Mouse (Mus musculus) embryo, embryonic 9.5 days (tissue): ENCODE measurements around the gene A830005F24Rik.
A peak's percentile ranks its signal among the peaks of the same experiment; 100 is the strongest.

Experiments
- DNase-seq: peaks from one replicate; pipeline ENCODE4 v3.0.0-alpha.2; 2017; ENCODE audit errors: extremely low spot score

The A830005F24Rik gene

DNA sequence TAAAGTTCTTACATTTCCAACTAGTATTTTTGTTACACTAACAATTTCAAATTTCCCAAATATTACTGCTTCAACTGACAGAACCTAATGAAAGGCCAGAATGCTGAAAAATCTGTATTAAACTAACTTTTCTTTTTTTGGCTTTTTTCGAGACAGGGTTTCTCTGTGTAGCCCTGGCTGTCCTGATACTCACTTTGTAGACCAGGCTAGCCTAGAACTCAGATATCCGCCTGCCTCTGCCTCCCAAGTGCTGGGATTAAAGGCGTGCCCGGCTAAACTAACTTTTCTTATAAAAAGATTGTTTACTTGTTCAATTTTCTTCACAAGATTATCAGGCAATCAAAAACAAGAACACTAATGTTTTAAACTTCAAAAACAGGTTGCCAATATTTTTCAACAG, 31.5 kb downstream of the A830005F24Rik start:
- no peak for DNase-seq

GRCm38 (mm10) chr13:48545476-48546281, 32.3 kb downstream of the A830005F24Rik start:
- peak; percentile 98 for DNase-seq

DNA sequence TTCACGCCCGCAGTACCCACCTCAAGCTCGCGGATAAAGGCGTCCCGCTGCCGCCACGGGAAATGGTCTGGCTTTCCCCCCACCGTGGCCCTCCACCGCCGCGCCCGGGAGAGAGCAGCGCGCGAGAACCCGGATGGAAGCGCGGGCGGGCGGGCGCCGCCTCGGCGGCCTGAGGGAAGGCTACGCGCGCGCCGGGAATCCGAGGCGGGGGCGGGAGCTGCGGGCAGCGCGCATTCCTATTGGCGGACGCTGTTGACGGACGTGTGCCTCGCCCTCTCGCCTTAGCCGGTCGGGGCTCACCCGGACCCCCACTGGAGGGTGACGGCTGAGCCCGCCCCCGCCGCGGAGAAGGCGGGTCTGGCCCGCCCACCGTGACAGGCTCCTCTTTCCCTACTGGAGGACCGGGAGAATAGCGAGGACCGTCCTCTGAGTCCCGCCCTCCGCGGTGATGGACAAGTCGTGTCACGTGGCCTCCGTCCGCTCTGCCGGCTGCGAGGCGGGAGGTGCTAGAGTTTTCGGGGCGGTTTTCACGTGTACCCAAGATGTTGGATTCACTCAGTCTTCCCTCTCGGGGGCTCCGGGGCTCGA, 33.1 kb downstream of the A830005F24Rik start:
- peak; percentile 99 for DNase-seq

GRCm38 (mm10) chr13:48547623-48548022, 34.3 kb downstream of the A830005F24Rik start:
- DNase-seq = no peak

DNA sequence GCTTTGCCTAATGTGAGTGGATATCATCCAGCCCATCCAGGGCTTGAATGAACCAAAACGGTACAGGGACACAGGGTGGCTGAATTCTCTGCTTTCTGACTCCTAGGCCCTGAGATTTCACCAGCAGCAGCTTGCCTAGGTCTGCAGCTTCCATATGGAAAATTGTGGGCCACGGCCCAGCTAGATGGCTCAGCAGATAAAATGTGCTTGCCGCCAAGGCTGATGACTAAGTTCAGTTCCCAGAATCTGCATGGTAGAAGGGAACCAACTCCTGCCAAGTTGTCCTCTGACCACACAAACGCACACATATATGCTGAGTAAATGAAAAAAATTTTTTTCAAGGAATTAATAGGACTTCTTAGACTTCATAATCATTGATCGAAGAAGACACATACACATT, 34.9 kb downstream of the A830005F24Rik start:
- DNase-seq = no peak

- no peak for DNase-seq
These were observed 39.1 kb downstream of the A830005F24Rik start for GRCm38 (mm10) chr13:48552181-48553090.

- DNase-seq = no peak
These were observed 40.1 kb downstream of the A830005F24Rik start for GRCm38 (mm10) chr13:48553511-48553910.

- DNase-seq = no peak
These were observed 41.2 kb downstream of the A830005F24Rik start for GRCm38 (mm10) chr13:48554552-48554951.

DNA sequence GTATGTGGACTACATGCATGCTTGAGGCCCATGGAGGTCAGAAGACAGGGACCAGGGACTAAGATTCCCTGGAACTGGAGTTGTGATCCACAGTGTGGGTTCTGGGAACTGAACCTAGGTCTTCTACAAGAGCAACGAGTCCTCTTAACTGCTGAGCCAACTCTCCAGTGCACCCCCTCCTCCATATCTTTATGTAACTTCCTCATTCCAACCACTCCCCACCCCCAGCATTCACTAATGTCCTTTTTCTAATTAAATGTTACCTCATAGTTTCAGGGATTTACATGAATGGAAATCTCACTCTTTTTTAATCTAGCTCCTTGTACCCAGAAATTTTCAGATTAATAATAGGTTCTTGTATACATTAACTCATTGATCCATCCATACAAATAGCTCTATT, 42.6 kb downstream of the A830005F24Rik start:
- DNase-seq = no peak

DNA sequence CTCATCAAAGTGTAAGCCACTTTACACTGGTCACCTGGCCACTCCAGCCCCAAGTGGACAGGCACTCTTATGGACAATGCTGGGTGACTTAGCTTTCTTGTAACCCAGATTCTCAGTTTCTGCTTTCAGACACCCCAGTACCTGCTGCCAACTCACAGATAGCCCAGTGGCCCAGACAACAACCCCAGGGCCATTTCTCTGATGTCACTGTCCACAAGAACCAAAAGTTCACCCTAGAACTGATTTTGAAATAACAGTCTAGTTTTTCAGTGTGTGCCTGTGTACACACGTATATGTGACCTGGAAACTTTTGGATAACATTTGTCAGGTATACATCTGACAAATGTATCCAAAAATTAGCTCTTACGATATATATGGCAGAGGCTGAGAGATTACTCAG, 48.1 kb downstream of the A830005F24Rik start:
- no peak for DNase-seq

DNA sequence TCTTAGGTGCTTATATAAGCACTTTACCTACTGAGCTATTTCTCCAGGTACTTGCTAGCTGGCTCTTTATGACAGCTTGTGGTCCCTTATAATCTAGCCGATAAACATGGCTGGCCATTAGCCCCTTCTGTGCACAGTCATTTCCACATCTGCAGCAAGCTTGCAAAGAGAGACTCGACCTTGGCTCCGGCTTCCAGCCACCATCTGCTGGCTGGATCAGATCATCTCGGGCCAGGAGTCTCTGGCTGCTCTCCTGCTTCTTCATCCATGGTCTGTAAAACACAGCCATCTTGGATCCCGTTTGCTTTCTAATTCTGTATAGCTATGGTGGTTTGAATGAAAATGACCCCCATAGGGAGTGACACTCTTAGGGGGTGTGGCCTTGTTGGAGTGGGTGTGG, 49.0 kb downstream of the A830005F24Rik start:
- no peak for DNase-seq
